Mouse (Mus musculus) layer of hippocampus, adult 9-11 months (tissue): ENCODE measurements around the gene Atf7.
"Not testable (repeated sequence)": the region's sequence is repeated elsewhere in the genome, so short reads cannot be mapped to it uniquely, and the experiment has no call there.

Experiments used
- DNase-seq: peaks from one replicate; pipeline ENCODE4 v3.0.0; 2022

Gene Atf7

DNA sequence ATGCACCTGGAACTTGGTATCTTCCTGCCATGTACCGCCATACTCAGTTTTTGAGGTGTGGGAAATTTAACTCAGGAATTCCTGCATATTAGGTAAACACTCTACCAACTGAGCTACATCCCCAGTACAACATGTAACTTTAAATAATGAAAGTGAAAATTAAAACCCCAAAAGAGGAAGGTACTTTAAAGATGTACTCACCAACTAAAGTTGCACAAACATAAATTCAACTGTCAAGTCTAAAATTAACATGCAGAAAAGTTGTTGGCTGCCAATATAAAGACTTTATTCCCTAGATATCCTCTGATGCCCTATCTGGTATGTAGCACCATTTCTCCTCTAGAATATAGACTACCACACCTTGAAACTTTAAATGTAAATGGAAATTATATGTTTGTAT is 7.6 kb downstream of the Atf7 start:
- no peak for DNase-seq

DNA sequence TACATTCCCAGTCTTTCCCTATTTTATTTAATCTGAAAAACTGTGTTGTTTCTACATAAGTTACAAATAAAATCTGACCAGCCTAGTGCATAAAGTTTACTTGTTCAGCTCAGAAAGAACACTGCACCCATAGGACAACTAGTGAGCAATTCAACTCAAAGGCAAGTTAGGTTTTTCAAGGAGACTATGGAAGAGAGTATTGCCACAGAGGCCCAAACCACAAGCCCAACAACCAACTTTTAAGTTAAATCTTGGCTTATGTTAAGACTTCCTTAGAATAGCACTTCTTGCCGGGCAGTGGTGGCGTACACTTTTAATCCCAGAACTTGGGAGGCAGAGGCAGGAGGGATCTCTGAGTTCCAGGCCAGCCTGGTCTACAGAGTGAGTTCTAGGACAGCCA is 9.1 kb downstream of the Atf7 start:
- DNase-seq, result no peak

DNA sequence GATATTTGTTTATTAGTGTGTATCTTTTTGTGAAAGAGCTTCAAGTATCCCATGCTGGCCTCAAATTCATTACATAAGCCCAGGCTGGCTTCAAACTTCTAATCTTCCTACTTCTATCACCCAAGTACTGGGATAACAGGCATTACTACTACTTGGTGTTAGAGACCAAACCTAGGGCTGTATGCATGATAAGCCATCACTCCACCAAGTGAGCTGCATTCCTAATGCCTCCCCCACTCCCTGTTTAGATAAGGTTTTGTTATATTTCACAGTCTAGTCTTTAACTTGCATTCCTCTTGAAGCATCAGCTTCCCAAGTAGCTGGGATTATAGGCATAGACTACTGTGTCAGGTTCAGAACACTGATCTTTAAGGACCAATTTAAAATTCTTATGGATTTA is 11.0 kb downstream of the Atf7 start:
- no peak for DNase-seq

DNA sequence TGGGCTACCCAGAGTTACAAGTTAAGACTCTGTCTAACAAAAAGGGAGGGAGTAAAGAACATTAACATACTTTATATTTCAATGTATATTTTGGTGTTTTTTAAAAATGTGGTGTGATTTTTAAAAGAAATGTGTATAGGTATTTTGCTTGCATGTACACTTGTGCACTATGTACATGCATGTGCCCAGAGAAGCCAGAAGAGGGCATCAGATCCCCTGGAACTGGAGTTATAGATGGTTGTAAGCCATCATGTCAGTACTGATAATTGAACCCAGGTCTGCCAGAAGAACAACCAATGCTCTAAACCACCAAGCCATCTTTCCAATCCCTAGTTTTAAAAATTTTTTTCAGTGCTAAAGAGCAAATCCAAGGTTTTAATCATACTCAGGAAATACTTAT is 12.3 kb downstream of the Atf7 start:
- no peak for DNase-seq

DNA sequence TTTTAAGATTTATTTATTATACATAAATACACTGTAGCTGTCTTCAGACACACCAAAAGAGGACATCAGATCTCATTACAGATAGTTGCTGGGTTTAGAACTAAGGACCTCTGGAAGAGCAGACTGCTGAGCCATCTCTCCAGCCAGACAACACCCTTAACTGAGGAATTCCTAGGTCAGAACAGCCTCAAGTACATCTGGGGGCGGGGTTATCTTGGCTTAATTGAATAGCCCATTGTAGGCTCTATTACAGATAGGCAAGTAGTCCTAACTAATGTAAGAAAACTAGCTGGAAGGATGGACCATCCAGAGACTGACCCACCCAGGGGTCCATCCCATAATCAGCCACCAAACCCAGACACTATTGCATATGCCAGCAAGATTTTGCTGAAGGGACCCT is 16.7 kb downstream of the Atf7 start:
- DNase-seq, result not testable (repeated sequence)

DNA sequence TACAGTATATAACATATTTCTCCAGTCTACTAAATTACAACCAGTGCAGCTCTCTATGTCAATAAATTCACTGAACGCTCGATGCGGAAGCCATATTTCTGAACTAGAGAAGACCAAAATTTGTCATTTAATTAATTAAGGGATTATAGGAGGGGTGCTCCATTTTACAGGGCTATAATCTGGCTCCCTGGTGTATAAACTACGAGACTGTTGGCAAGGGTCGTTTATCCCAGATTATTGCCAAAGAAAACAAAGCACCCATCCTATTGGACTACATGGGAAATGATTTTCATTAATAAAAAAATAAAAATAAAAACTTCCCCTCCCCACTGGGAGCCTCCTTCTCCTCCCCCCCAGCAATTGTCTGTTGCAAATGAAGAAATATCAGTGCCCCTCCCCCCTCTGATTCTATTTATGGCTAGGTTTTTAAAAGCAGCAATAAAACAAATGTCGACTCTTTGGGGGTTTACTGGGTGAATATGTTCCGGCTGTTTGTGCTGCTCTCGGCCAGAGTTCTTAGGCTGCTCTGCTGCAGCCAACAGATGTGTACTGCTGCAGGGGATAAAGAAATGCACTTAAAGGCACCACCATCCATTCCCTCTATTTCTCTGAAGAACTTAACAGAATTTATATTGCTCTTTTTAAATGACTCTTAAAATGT is 31.1 kb downstream of the Atf7 start:
- no peak for DNase-seq

DNA sequence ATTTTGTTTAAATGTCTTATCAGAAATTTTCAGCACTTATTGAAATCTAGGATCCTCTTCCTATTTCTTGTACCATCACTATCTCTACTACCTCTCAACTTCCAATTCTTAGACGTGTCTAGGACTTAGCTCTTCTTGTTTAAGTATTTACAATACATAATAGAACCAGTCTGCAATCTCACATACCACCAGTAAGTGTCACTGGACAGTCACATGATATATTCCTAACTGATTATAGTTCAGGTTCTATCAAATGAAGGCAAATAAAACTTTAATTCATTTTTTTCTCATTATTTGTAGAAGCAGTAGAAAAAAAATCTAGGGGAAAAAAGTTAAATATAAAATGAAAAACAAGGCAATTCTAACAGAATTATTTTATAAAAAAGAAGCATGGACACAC is 32.6 kb downstream of the Atf7 start:
- DNase-seq, result no peak

DNA sequence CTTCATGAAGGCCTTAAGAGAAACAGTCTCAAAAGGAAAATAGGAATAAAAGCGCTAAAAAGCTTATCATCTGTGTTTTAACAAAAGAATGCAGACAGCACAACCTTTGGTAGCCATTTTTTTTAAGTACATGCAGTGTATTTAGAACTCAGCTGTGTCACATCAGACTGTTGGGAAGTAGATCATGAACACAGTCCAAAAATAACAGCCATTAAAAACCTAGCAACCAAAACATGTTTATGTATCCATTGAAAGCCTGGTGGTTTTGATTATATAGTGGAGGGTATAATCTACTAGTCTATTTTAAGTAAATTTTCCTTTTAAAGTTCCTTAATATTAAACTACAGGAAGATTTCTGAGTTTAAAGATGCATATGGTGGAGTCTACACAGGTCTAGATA is 34.7 kb downstream of the Atf7 start:
- no peak for DNase-seq

DNA sequence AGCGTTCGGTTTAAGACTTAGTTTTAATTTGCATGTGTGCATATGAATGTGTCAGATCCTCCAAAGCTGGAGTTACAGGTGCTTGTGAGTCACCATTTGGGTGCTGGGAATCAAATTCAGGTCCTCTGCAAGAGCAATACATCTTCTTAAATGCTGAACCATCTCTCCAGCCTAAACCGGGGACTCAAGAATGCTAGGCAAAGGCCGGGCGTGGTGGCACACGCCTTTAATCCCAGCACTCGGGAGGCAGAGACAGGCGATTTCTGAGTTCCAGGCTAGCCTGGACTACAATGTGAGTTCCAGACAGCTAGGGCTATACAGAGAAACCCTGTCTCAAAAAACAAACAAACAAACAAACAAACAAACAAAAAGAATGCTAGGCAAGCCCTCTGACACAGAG is 35.4 kb downstream of the Atf7 start:
- no peak for DNase-seq

DNA sequence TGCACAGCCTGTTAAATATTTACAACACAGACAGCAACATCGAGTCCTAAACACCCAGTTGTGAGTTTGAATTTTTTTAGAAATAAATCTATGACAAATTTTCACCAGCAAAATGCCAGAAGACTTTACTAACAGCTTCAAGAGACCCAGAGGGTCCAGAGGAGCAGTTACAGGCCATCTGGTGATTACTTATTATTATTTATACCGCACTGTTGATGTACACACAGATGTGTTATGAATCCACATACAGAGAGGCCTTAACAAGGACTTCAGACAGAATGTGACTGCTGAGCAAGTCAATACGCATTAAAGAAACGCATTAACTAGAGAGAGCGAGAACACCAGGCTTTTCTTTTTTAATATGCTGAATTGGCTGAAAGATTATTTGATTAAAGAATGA is 39.8 kb downstream of the Atf7 start:
- no peak for DNase-seq

DNA sequence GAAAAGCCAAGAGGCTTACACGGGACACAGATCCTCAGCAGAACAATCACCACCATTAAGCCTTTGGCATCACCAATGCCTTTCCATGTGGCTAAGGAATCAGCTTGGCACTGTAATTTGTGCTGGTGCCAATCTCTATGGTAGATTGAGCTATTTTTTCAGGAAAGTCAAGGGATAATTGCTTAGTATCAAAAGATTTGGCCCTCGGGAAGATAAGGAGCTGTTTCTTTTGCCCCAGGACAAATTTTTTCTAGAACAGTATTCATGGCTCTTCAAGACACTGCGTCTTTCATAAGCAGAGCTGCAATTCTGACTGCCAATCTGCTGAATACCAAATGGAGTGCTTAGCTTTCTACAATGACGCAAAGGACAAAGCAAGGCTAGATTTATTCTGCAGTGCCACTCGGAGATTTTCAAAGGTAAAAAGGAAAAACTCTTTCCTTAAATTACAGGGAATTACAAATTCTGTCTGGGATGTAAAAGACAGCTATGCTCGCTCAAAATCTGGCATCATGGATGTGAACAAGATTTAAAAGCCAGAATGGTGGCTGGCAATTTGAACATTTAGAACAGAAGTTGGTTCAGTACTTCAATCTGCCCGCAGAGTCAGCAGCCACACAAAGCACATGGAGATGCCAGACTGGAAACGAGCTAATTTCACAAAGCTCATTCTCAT is 41.4 kb downstream of the Atf7 start:
- DNase-seq, result peak; percentile 83

DNA sequence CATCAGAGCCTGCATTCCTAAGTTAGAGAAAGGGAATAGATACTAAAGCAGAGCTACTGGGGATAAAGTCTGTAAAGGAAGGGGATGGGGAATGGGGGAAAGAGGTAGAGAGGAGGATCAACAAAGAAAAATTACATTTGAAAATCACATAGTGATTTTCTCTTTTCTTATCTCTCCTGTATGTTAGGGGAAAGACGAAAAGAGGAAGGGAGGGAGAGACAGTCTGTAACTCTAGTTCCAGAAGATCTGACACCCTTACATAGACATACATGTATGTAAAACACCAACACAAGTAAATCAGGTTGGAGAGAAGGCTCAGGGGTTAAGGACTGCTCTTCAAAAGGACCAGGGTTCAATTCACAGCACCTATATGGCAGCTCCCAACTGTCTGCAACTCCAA is 44.1 kb downstream of the Atf7 start:
- no peak for DNase-seq

DNA sequence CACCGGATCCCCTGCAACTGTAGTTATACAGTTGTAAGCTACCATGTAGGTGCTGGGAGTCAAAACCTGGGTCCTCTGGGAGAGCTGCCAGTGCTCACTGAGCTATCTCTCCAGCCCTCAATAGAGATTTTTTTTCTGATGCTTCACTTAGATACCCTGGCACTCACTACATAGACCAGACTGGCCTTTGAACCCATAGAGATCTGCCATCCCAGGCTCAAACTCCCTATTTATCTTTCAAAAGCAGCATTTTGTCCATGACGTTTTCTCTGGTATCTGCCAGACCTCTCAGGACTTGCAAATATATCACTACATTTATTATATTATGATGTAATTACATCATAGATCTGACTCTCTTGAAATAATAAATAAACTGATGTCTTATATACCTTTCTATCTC is 46.9 kb downstream of the Atf7 start:
- no peak for DNase-seq

DNA sequence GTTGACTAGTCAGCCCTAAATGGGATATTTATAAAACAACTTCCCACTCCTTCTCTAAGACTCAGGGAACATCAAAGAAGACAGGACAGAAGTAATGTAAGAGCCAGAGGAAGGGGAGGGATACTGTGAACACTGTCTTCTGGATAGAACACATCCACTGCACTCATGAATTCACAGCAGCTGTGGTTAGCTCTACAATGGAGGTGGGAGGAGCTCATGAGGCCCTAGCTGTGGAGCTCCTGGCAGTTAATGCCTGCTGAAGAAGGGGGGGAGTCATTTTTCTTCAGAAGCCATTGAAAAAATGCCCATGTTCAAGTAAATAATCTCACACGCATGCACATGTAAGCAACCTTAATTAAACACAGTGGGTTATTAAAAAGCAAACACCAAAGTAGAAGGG is 48.3 kb downstream of the Atf7 start:
- no peak for DNase-seq

DNA sequence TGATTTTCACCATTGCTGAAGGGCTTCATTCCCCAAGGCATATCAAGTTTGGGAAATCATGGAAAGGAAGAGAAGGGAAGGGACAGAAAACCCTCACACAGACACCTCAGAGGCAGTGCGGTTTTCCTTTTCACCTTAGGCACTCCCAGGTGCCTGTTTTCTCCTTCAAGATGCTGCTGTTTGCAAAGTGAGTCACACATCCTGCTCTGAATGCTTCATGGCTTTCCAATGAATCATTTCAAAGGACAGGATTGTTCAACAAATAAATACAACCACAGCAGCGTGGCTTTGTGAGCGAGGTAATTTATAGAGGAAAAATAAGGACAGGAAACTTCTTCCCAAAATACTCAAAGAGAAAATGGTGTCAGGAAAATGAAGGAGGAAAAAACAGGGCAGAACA is 53.2 kb downstream of the Atf7 start:
- DNase-seq, result no peak

DNA sequence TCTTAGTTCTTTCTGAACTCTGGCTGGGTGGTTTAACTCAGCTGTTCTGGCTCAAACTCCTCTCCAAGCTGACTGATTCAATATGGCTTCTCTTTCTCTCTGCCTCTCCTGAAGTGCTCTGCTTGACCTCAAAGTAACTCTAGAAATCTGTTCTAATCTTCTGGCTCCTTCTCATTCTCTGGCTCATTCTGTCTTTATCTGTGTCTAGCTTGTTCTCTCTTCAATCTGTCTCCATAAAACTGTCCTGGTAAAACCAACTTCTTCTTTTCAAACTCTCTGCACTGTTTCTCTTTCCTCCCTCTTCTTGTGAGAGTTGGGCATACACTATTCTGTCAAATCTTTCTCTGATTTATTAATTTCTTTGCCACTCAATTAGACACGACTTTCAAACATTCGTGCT is 57.4 kb downstream of the Atf7 start:
- DNase-seq, result no peak

DNA sequence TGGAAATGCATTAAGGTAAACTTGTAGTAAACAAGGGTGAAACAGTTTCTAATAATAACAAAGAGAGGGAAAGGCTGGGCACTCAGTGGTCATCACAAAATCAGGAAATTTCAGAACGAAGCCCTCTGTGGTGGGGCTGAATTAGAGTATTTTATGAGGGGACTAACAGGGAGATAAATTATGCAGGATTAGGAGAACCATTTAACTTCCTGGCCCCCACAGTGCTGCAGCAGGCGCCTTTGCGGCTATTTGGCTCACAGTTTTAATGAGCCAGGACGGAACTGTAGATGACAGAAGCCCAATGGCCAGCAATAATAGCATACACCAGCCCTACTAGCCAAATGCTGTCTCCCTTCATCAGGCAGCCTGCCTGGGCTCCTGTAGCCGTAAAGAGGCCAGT is 61.6 kb downstream of the Atf7 start:
- DNase-seq, result no peak

DNA sequence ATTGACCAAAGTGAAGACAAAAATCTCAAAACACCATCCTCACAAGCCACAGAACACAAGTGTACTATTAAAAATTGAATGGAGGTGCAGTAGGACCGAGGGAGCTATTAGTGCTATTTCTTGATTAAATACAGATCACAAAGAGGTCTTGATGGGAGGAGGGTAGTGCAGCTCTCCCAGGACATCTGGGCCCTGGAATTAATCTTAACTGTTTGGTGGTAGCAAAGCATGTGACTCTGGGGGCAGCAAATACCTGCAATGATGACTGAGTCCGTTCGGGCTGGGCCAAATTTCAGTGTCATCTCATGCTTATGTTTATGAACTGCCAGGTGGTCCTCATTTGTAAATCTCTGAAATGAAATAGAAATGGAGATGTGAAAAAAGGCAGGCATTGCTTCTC is 62.2 kb downstream of the Atf7 start:
- no peak for DNase-seq

DNA sequence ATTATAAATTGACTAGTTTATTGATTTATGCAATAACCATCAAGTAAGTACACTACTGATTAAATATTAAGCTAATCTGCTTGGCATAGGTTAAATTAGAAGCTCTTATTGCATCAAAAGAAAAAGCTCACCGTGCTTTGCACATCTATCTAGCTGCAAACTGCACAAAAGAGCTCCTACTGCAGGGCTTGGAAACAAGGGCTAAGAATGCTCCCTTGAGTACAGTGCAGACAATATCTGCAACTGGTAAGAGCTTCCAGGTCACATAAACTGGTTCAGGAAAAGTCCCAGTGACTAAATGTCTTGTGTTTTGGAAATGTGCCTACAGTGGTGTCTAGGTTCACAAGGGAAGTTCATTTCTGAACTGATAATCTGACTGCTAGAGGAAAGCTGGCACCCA is 62.8 kb downstream of the Atf7 start:
- no peak for DNase-seq

DNA sequence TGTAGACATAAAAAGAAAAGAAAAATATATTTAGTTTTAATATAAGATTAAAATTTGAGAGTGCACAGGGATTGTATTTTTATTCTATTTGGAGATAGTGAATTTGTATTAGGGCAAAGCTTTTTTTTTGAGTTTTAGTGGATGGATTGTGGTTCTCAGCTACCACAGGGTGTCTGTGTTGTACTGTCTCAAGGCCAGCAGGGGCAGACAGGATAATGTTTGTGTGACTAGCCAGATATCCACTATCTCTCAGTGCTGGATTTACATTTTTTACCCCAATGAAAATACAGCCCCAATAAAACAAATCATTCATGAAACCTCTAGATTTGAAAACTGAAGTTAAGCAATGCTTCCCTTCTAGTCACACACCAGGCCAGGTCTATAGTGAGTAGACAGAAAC is 67.7 kb downstream of the Atf7 start:
- DNase-seq, result no peak

DNA sequence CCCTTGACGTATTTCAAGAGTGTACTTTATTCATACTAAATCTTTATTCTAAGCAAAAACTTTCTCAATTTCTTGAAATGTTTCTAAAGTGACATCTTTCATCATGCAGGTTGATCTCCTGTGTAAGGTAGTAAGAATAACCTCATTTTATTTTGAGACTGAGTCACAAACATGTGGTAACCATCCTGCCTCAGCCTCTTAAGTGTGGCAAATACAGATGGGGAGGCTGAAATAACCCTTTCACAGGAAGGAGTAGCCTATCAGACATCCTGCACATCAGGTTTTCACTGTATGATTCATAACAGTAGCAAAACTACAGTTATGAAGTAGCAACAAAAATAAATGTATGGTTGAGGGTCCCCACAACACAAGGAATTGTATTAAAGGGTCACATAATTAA is 69.7 kb downstream of the Atf7 start:
- no peak for DNase-seq

DNA sequence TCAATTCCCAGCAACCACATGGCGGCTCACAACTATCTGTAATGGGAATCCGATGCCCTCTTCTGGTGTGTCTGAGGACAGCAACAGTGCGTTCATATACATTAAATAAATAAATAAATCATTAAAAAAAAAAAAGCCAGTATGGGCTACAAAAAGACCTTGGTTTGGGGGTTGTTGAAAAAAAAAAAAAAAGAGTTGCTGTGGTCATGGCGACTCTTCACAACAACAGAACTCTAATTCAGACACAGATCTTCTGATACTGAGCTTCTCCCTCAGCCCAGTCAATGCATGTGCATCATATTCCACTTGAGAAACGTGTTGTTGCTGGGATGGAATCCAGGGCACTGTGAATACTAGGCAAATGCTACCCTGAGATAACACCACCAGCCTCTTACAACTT is 72.7 kb downstream of the Atf7 start:
- DNase-seq, result no peak

DNA sequence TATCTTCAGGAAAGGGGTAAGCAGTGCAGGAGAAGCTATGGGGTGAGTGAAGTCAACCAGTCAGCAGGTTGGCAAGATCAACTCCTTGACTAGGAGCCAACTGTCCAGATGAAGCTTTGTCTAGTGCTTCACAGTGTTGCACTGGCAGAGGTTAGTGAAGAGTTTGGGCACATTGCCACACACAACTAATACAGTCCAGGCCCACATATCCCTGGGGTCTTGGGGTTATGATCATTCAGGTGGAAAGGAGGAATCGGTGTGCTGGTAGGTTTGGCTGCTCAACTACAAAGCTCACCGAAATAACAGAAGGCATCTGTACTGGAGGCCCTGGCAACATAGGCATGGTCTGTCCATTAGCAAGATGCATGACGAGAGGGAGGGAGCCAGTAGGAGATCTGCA is 77.8 kb downstream of the Atf7 start:
- no peak for DNase-seq

DNA sequence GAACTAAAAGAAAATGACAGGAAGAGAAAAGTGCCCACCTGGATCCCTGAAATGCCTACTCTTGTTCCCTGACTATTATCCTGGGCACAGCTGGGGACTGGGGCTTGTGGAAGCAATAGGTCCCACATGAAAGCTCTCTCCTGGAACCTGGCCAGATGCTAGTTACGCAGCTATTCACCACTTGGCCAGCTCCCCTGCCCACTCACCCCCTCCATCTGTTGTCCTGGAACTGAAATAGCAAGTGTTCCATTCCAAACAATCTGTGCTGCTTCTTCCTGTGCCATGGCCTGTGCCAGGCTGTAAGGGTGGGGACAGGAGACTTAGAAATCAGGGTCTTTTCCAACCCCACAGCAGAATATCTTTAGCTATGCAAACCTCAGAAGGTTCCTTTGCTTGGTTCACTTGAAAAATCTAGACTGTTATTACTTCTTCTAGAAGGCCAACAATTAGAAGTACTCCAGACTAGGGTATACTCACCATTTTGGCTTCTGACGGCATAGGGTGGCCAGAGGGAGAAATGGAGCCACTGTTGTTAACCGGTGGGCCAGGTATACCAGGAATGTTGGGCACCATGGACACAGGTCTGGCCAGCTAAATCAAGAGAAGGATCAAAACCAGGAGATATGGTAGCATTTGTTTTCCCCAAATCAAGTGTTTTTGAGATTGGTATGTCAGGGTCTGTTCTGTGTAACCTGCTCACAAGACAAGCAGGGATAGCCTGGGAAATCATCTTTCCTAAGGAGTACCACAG is 78.4 kb downstream of the Atf7 start:
- peak; percentile 95 for DNase-seq

DNA sequence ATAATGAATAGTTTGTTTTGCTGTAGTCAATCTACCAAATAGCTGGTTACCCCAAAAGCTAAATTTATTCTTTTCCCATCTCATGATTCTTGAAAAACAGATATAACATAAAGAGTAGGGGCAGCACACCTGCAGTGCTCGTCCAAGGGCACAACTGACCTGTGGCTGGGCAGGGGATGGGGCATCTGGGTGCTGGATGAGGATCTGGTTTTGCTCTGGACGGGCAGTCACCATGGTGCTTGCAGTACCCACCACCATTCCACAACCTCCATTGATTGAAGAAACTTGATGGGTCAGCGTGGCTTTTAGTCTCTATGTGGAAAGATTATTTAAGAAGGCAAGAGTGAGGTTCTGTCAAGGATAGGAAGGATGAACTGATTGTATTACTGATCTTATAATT is 79.0 kb downstream of the Atf7 start:
- no peak for DNase-seq
